Mouse (Mus musculus) neural tube, embryonic 15.5 days (tissue): ENCODE data around the gene Tbrg1. TPM values are rescaled to one million over a fixed set of nuclear protein-coding genes. Genes with fewer than 3 reads are reported as not detected.
A peak's percentile ranks its signal among the peaks of the same experiment; 100 is the strongest.

Experiments used
- ATAC-seq: fragments of 200-750 bp; cut with Nextera tagmentation; 2 replicates; pipeline ENCODE4 v1.8.0; 2017; ENCODE audit warnings: mild to moderate bottlenecking, moderate TSS enrichment, moderate library complexity; ENCODE audit not compliant: low FRiP score
- H3K27ac ChIP-seq: fragments of 300-500 bp; sonication (generic); replicated peaks from 2 replicates; pipeline ENCODE4 v1.5.1; 2015; ENCODE audit warnings: mild to moderate bottlenecking, inconsistent platforms
- H3K27me3 ChIP-seq: fragments of 300-500 bp; sonication (generic); replicated peaks from 2 replicates; pipeline ENCODE4 v1.6.1; 2015; ENCODE audit warnings: inconsistent platforms
- H3K36me3 ChIP-seq: fragments of 300-500 bp; sonication (generic); 2 replicates; pipeline ENCODE4 v1.6.1; 2015; ENCODE audit warnings: inconsistent platforms
- H3K4me1 ChIP-seq: fragments of 300-500 bp; sonication (generic); 2 replicates; pipeline ENCODE4 v1.6.1; 2015; ENCODE audit warnings: inconsistent platforms
- H3K4me2 ChIP-seq: fragments of 300-500 bp; sonication (generic); 2 replicates; pipeline ENCODE4 v1.6.1; 2015; ENCODE audit warnings: inconsistent platforms, mild to moderate bottlenecking, moderate library complexity
- H3K4me3 ChIP-seq: fragments of 300-500 bp; sonication (generic); replicated peaks from 2 replicates; pipeline ENCODE4 v1.5.1; 2015; ENCODE audit warnings: mild to moderate bottlenecking, inconsistent platforms
- H3K9ac ChIP-seq: fragments of 300-500 bp; sonication (generic); replicated peaks from 2 replicates; pipeline ENCODE4 v1.6.1; 2015; ENCODE audit warnings: mild to moderate bottlenecking, inconsistent platforms
- H3K9me3 ChIP-seq: fragments of 300-500 bp; sonication (generic); replicated peaks from 2 replicates; pipeline ENCODE4 v1.6.1; 2016; ENCODE audit warnings: inconsistent platforms
- WGBS: fragments of 180-500 bp; shearing (Covaris S2); methylation state at CpG from one replicate; pipeline ENCODE4 v1.1.7; 2015; ENCODE audit warnings: mixed read lengths; 5-methylcytosine and 5-hydroxymethylcytosine counted together
- polyA plus RNA-seq: library from polyadenylated mRNA; unstranded; fragments of >200 nt; fragmentation: Nextera tagmentation; extraction: Ambion mirVana; gene quantifications from 2 replicates; pipeline ENCODE4 v1.2.1, GENCODE M21; 2015

Tbrg1 gene
- polyA plus RNA-seq, 1 experiment from 2014 or later = 87.5 TPM

DNA sequence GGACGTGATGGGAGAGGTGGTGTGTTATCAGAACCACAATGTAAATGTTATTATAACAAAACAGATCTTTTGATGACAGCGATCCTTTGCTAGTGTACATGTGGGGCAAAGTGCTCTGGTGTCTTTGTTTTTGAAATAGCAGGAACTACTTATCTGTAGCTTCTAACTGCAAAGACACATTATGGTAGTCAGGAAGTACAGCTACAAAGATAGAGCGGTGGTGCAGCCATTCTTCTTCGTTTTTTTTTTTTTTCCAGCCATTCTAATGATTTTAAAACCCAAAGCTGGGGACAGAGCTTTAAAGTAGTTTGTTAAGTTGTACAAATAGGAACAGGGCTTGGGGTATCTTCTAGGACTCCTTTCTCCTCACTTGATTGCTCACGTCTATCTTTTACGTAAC, 2.3 kb upstream of the Tbrg1 start:
- no peak for ATAC-seq
- Histone ChIP-seq H3K9ac (no peak overlapping the region), H3K9me3 (no peaks in the 10 kb centered on the region), H3K4me3 (no peak overlapping the region), H3K4me1 (peaks cover 12% of the 10 kb centered on the region), H3K36me3 (peaks cover under 1% of the 10 kb centered on the region; the same call in 1 of the 2 replicates), H3K4me2 (no peak overlapping the region), H3K27me3 (no peaks in the 10 kb centered on the region), H3K27ac (no peak overlapping the region)
- 87% methylated on average over 6 of the region's 6 CpGs for WGBS

DNA sequence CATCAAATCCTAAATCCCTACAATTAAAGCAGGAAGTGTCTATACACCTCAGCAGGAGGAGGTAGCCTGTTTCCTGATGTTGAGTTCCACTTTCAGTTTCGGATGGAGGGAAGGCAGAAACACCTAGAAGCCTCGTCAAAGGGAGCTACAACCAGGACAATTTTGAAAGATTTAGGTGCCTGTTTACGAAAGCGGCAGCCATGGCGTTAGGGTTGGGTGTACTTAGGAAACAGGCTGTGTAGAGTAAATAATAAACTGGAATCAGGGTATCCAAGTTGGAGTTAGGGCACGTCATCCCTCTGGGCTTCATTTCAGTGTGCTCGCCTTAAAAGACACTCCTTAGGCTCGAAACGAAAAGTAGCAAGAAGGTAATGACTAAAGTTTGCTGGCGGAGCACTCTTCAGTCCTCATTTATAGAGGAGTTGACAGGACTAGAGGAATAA, 652 bp downstream of the Tbrg1 start:
- Histone ChIP-seq H3K27ac (peak overlapping the region; percentile 78), H3K4me3 (peak overlapping the region; percentile 72), H3K36me3 (peaks cover 26% of the 10 kb centered on the region), H3K27me3 (no peaks in the 10 kb centered on the region), H3K4me2 (peak overlapping the region; percentile 83), H3K9me3 (no peaks in the 10 kb centered on the region), H3K9ac (peak overlapping the region; percentile 74), H3K4me1 (peaks cover 12% of the 10 kb centered on the region)
- WGBS = 3% methylated on average over 10 of the region's 10 CpGs
- no peak; the same call in 1 of the 2 replicates for ATAC-seq

DNA sequence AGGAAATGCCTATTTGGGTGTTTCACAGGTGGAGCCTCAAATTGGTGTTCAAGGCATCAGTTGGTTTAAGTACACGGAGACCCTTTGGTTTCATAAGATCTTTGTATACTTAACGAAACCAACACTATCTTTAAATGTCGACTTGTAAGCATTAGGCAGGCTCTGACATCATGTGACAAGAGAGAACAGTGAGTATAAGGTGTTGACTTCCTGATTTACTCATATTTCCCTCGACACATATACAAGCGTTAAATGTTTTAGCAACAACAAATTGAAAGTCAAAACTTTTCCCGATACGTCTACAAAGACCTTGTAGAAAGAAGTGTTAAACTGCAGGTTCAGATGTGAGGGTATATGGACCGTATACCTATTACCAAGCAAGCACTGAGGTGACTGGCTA, 1.2 kb downstream of the Tbrg1 start:
- WGBS = 69% methylated on average over 8 of the region's 8 CpGs
- H3K9me3 ChIP-seq = no peaks in the 10 kb centered on the region
- H3K4me2 ChIP-seq = peak overlapping the region; percentile 83
- peak overlapping the region; percentile 72 for H3K4me3 ChIP-seq
- no peaks in the 10 kb centered on the region for H3K27me3 ChIP-seq
- no peak overlapping the region for H3K27ac ChIP-seq
- H3K4me1 ChIP-seq = peaks cover 12% of the 10 kb centered on the region
- H3K9ac ChIP-seq = peak overlapping the region; percentile 74; the same call in 1 of the 2 replicates
- no peak for ATAC-seq
- H3K36me3 ChIP-seq = peaks cover 31% of the 10 kb centered on the region

DNA sequence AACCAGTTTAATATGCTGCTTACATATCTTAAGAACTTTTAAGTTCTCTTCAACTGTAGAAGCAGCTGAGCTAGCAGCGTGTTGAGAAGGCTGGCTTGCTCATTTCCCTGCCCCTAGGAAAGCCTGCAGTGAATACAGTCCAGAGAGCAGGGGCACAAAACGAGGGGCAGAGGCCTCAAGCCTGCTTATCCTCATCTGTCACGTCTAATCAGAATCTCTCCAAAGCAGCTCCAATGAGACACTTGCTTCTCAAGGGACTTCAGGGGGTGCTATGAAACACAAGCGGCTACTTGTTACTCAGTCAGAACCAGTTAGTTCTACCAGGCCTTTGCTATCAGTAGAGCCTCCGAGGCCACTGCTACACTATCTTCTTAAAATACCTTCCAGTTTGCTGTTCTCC, 3.3 kb downstream of the Tbrg1 start:
- no peak overlapping the region for H3K9ac ChIP-seq
- no peak overlapping the region for H3K4me2 ChIP-seq
- H3K27me3 ChIP-seq = no peaks in the 10 kb centered on the region
- no peak overlapping the region for H3K27ac ChIP-seq
- no peaks in the 10 kb centered on the region for H3K9me3 ChIP-seq
- no peak for ATAC-seq
- peaks cover 12% of the 10 kb centered on the region for H3K4me1 ChIP-seq
- WGBS = 91% methylated on average over 5 of the region's 5 CpGs
- H3K4me3 ChIP-seq = no peak overlapping the region
- peaks cover 51% of the 10 kb centered on the region for H3K36me3 ChIP-seq

DNA sequence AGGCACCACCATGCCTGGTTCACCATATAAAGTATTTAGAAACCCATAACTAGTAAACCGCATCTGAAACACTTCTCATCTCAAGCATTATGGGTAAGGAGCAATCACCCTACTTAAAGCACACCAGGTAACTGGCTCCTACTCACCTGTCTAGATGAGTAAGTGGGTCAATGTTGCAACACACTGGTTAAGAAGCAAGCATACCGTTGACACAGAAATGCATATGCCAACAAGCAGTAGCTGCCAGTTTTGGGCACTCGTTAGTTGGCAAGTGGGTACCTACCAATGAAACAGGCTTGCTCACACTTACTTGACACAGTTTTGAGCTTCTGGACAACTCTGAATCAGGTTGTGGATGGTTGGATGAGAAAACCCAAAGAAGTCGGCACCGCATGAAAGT, 6.5 kb downstream of the Tbrg1 start:
- Histone ChIP-seq H3K27ac (no peak overlapping the region), H3K9me3 (no peaks in the 10 kb centered on the region), H3K27me3 (no peaks in the 10 kb centered on the region), H3K36me3 (peaks cover 69% of the 10 kb centered on the region), H3K4me2 (no peak overlapping the region), H3K4me3 (no peak overlapping the region), H3K4me1 (no peaks in the 10 kb centered on the region), H3K9ac (no peak overlapping the region)
- 98% methylated on average over 5 of the region's 5 CpGs for WGBS
- ATAC-seq = no peak

DNA sequence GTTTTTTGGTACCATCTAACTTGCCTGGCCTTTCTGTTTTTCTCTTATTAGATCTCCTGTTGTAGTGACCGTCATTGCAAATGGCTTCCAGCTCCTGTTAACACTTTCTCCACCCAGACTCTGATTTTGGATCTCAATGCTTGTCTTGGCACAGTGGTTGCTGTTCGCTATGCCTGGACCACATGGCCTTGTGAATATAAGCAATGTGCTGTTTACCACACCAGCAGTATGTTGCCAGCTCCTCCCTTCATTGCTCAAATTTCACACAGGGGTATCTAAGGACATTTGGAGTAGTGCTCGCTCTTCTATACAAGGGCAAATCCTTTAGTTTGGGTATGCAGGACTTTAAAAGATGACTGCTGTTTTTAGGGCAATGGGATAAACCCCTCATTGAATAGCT, 10.9 kb downstream of the Tbrg1 start:
- H3K4me2 ChIP-seq = no peak overlapping the region
- no peaks in the 10 kb centered on the region for H3K9me3 ChIP-seq
- no peak for ATAC-seq
- H3K36me3 ChIP-seq = peaks cover 40% of the 10 kb centered on the region
- 88% methylated on average over 3 of the region's 3 CpGs for WGBS
- no peak overlapping the region for H3K9ac ChIP-seq
- H3K4me3 ChIP-seq = no peak overlapping the region
- H3K4me1 ChIP-seq = no peaks in the 10 kb centered on the region
- no peaks in the 10 kb centered on the region for H3K27me3 ChIP-seq
- H3K27ac ChIP-seq = no peak overlapping the region

DNA sequence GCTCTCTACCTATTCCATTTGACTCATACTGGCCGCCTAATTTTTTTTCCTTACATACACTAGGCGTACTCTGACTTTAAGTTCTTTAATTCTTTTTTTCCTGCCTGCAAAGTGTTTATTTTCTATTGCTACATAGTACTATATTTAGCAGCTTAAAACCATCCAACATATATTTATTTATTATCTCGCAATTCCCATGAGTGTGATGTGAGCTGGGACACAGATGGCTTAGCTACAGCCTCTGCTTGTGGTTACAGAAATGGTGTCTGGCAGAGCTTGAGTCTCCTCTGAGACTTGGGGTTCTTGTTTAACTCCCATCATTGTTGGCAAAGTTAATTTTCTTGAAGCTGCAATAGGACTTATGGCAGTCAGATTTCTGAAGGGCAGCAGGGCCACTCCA, 18.4 kb downstream of the Tbrg1 start:
- no peak overlapping the region for H3K9ac ChIP-seq

DNA sequence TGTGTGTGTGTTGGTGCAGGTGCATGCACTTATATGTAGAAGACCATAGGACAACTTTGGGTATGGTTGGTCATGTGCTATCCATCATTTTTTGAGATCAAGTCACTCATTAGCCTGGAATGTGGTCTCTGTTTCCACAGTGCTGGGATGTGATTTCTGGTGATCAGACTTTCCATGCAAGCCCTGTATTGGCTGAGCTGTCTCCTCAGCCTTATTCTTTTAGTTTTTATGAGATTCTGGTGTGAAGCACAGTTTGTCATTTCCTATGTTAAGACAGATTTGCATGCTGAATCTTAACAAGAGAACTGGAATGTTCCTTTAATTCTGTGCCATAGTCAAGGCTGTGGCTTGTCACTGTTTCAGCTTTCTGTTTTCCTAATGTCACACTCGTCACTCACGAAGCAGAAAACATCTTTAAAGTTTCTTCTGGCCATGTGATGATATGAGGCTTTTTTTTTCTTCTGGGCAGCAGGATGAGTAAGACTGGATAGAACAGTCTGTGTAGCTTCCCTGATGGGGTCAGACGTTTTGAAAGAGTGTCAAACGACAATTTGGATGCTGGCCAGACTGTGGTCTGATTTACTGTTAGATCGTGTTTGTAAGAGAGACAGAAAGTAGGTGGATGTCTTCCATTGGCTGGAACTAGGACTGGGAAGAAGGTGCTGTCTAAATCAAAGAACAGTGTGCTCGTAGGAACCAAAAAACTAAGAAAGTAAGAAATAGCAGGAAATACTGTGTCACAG, 20.1 kb downstream of the Tbrg1 start:
- WGBS = 53% methylated on average over 6 of the region's 6 CpGs

More for the DNA sequence above, 18.4 kb downstream of the Tbrg1 start:
- no peaks in the 10 kb centered on the region for H3K4me1 ChIP-seq
- H3K4me3 ChIP-seq = no peak overlapping the region
- H3K4me2 ChIP-seq = no peak overlapping the region
- no peak overlapping the region for H3K27ac ChIP-seq
- ATAC-seq = no peak
- no peaks in the 10 kb centered on the region for H3K36me3 ChIP-seq
- H3K9me3 ChIP-seq = no peaks in the 10 kb centered on the region
- H3K27me3 ChIP-seq = no peaks in the 10 kb centered on the region
- 90% methylated on average over 3 of the region's 3 CpGs for WGBS

DNA sequence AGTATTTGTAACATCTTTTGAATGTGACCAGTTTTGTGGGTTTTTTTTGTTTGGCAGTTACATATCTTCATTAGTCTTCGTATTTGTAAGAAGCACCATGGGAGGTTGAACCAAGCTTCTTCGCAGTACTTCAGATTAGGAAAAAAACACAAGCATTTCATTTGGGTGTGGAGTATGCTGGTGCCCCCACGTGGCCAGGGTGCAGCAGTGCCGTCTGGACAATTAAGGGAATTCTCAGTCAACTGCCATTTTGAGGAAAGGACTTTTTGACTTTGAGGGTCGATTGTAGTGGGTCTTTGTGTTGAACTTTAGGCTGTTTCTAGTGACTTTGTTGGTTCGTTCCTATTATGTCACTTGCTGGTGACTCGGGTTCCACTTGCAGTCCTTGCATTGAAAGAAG, 20.8 kb downstream of the Tbrg1 start:
- Histone ChIP-seq H3K9ac (no peak overlapping the region), H3K27me3 (no peaks in the 10 kb centered on the region), H3K4me2 (no peak overlapping the region), H3K9me3 (no peaks in the 10 kb centered on the region), H3K4me3 (no peak overlapping the region), H3K4me1 (no peaks in the 10 kb centered on the region), H3K27ac (no peak overlapping the region), H3K36me3 (no peaks in the 10 kb centered on the region)
- no peak for ATAC-seq
- WGBS = 20% methylated on average over 7 of the region's 7 CpGs

More for the DNA sequence above, 20.1 kb downstream of the Tbrg1 start:
- Histone ChIP-seq H3K4me3 (no peak overlapping the region), H3K4me2 (no peak overlapping the region), H3K27ac (no peak overlapping the region), H3K36me3 (no peaks in the 10 kb centered on the region), H3K27me3 (no peaks in the 10 kb centered on the region), H3K9me3 (no peaks in the 10 kb centered on the region), H3K4me1 (no peaks in the 10 kb centered on the region), H3K9ac (no peak overlapping the region)
- no peak for ATAC-seq

DNA sequence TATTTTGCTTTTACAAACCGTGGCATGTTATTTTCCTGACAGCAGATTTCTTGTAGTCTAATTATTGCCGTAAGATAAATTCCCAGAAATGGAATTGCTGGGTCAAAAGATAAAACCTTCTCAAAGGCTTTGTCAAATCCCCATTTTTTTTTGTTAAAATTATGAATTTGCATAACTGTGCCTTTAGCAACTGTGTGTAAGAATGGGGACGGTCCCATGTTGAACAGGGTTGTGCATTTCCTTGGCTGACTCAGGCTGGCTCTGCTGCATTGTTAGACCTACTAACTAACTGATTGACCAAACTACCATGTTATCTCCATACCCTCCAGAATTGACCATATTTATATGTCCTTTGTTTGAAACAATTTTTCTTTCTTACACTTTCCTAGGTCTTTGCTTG, 22.8 kb downstream of the Tbrg1 start:
- H3K4me1 ChIP-seq = no peaks in the 10 kb centered on the region
- no peak for ATAC-seq
- H3K4me3 ChIP-seq = no peak overlapping the region
- no peak overlapping the region for H3K4me2 ChIP-seq
- no peak overlapping the region for H3K9ac ChIP-seq
- no peaks in the 10 kb centered on the region for H3K27me3 ChIP-seq
- H3K9me3 ChIP-seq = no peaks in the 10 kb centered on the region
- H3K36me3 ChIP-seq = no peaks in the 10 kb centered on the region
- whole genome bisulfite sequencing = 90% methylated on average over 3 of the region's 3 CpGs
- no peak overlapping the region for H3K27ac ChIP-seq

DNA sequence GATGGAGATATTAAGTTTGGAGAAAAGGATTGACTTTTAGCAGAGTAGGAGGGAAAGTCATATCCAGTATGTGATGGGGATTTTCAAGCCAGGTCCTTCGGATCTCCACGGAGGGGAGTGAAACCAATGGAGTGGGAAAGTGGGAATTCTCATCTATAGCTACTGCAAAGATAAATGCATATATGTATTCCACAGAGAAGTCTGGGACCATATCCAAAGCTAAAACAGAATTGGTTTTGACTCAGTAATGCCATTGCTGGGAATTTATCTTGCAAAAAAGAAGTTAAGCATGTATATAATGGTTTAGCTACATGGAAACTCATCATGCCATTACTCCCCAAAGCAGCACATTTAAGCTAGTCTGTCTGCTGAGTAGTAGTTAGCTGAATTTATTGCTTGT, 24.8 kb downstream of the Tbrg1 start:
- no peaks in the 10 kb centered on the region for H3K36me3 ChIP-seq
- H3K27me3 ChIP-seq = no peaks in the 10 kb centered on the region
- WGBS = 48% methylated on average over 2 of the region's 2 CpGs
- no peaks in the 10 kb centered on the region for H3K9me3 ChIP-seq
- ATAC-seq = no peak
- no peak overlapping the region for H3K27ac ChIP-seq
- H3K4me3 ChIP-seq = no peak overlapping the region
- no peak overlapping the region for H3K4me2 ChIP-seq
- H3K9ac ChIP-seq = no peak overlapping the region
- H3K4me1 ChIP-seq = no peaks in the 10 kb centered on the region

DNA sequence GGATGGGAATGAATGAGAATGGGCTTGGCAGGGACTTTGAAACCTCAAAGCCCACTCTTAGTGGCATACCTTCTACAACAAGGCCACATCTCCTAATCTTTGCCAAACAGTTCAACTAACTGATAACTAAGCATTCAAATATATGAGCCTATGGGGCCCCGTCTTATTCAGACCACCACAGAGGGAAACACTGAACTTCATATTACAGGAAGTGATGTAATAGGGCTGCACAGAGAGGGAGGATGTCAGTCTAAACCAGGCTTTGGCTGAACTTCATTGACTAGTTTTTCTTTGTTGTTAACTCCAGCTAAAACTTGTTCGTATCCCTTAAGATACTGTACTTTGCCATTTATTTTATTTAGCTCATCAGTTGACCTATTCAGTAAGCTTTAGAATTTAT, 27.2 kb downstream of the Tbrg1 start:
- Histone ChIP-seq H3K4me2 (no peak overlapping the region), H3K4me3 (no peak overlapping the region), H3K4me1 (peaks cover 20% of the 10 kb centered on the region), H3K9ac (no peak overlapping the region), H3K27me3 (no peaks in the 10 kb centered on the region), H3K27ac (no peak overlapping the region), H3K36me3 (no peaks in the 10 kb centered on the region), H3K9me3 (no peaks in the 10 kb centered on the region)
- ATAC-seq = no peak
- WGBS = 90% methylated on average over 2 of the region's 2 CpGs
